Mouse (Mus musculus) CH12.LX (cell line): Measurements from ENCODE around the gene Krt10. TPM values are rescaled to one million over a fixed set of nuclear protein-coding genes. Genes with fewer than 3 reads are reported as not detected.

ENCODE experiments used
- DNase-seq: peaks from one replicate; pipeline ENCODE4 v3.0.0-alpha.2; 2013; ENCODE audit errors: extremely low read depth
- H3K27ac ChIP-seq: 2 replicates; pipeline ENCODE4 v1.5.1; 2012; ENCODE audit warnings: low read depth, mild to moderate bottlenecking, control low read depth, moderate library complexity; ENCODE audit not compliant: insufficient read depth
- H3K27me3 ChIP-seq: replicated peaks from 2 replicates; pipeline ENCODE3; 2012; ENCODE audit warnings: inconsistent platforms
- H3K36me3 ChIP-seq, 2 experiments: replicated peaks in 1 of 2; 2 replicates each; pipeline versions ENCODE3 to v1.6.1; 2012; ENCODE audit warnings: inconsistent platforms in 1 of 2, low read length in 1 of 2, mild to moderate bottlenecking in 1 of 2, mixed read lengths in 1 of 2, moderate library complexity in 1 of 2; ENCODE audit not compliant: control insufficient read depth in 1 of 2, insufficient read depth in 1 of 2
- H3K4me1 ChIP-seq, 2 experiments: 2 replicates each; pipeline ENCODE4 v1.6.1; 2012; ENCODE audit warnings: inconsistent platforms in 1 of 2, moderate library complexity in 1 of 2; ENCODE audit not compliant: insufficient read depth in 2 of 2, control insufficient read depth in 1 of 2
- H3K4me2 ChIP-seq: 2 replicates; pipeline ENCODE4 v1.6.1; 2012; ENCODE audit warnings: low read depth, mild to moderate bottlenecking, control low read depth; ENCODE audit not compliant: poor library complexity, insufficient read depth, severe bottlenecking
- H3K4me3 ChIP-seq, 3 experiments: fragments of 150-350 bp in 1 of 3; sonication (generic) in 1 of 3; replicated peaks in 1 of 3; 2 replicates each; pipeline versions ENCODE3 to v1.5.1; 2011 to 2012; ENCODE audit warnings: low read depth in 2 of 3, low read length in 2 of 3, mild to moderate bottlenecking in 2 of 3, moderate library complexity in 2 of 3, control low read depth in 1 of 3, improper control_type of control experiment in 1 of 3, inconsistent platforms in 1 of 3, mixed read lengths in 1 of 3; ENCODE audit not compliant: poor library complexity in 1 of 3
- H3K79me2 ChIP-seq: replicated peaks from 2 replicates; pipeline ENCODE4 v1.6.1; 2012; ENCODE audit warnings: mild to moderate bottlenecking, moderate library complexity; ENCODE audit not compliant: control insufficient read depth, poor library complexity, insufficient read depth, severe bottlenecking; ENCODE audit errors: extremely low read depth
- H3K9ac ChIP-seq: 2 replicates; pipeline ENCODE4 v1.6.1; 2012; ENCODE audit warnings: low read depth, mild to moderate bottlenecking, control low read depth, moderate library complexity; ENCODE audit not compliant: insufficient read depth
- H3K9me3 ChIP-seq: replicated peaks from 2 replicates; pipeline ENCODE3; 2012; ENCODE audit warnings: low read length, inconsistent platforms, mixed read lengths
- BHLHE40 ChIP-seq: IDR thresholded peaks from 2 replicates; pipeline ENCODE4 v1.6.1; 2011; ENCODE audit warnings: mild to moderate bottlenecking, low read depth, low read length, improper control_type of control experiment
- CHD1 ChIP-seq: IDR thresholded peaks from 2 replicates; pipeline ENCODE4 v1.6.1; 2012; ENCODE audit warnings: low read depth, low read length, improper control_type of control experiment, inconsistent platforms
- CHD2 ChIP-seq: IDR thresholded peaks from 2 replicates; pipeline ENCODE4 v1.6.1; 2011; ENCODE audit warnings: low read length, improper control_type of control experiment
- CTCF ChIP-seq, 2 experiments: IDR thresholded peaks in 1 of 2; conservative IDR thresholded peaks in 1 of 2; 2 replicates each; pipeline ENCODE4 v1.5.1; 2011 to 2012; ENCODE audit warnings: low read depth in 2 of 2, low read length in 2 of 2, improper control_type of control experiment in 1 of 2, inconsistent platforms in 1 of 2, mild to moderate bottlenecking in 1 of 2, moderate library complexity in 1 of 2
- ELF1 ChIP-seq: IDR thresholded peaks from 2 replicates; pipeline ENCODE4 v1.6.1; 2014; ENCODE audit warnings: low read depth, mild to moderate bottlenecking, inconsistent platforms, low read length, improper control_type of control experiment
- ETS1 ChIP-seq: conservative IDR thresholded peaks from 2 replicates; pipeline ENCODE4 v1.6.1; 2012; ENCODE audit warnings: low read depth, mild to moderate bottlenecking, inconsistent platforms, low read length, improper control_type of control experiment, moderate library complexity
- HCFC1 ChIP-seq: IDR thresholded peaks from 2 replicates; pipeline ENCODE4 v1.6.1; 2012; ENCODE audit warnings: low read depth, mild to moderate bottlenecking, inconsistent platforms, low read length, improper control_type of control experiment
- KAT2A ChIP-seq: IDR thresholded peaks from 2 replicates; pipeline ENCODE4 v1.6.1; 2012; ENCODE audit warnings: low read length, improper control_type of control experiment, inconsistent platforms; ENCODE audit not compliant: insufficient replicate concordance
- MXI1 ChIP-seq: IDR thresholded peaks from 2 replicates; pipeline ENCODE4 v1.6.1; 2011; ENCODE audit warnings: mild to moderate bottlenecking, low read depth, low read length, improper control_type of control experiment
- MYC ChIP-seq: IDR thresholded peaks from 2 replicates; pipeline ENCODE4 v1.6.1; 2011; ENCODE audit warnings: low read depth, mild to moderate bottlenecking, improper control_type of control experiment, low read length
- NELFE ChIP-seq: IDR thresholded peaks from 2 replicates; pipeline ENCODE4 v1.6.1; 2011; ENCODE audit warnings: low read depth, low read length, improper control_type of control experiment
- PAX5 ChIP-seq: IDR thresholded peaks from 2 replicates; pipeline ENCODE4 v1.6.1; 2012; ENCODE audit warnings: low read length, inconsistent platforms, mixed read lengths
- POLR2AphosphoS2 ChIP-seq: IDR thresholded peaks from 2 replicates; pipeline ENCODE4 v1.6.1; 2011; ENCODE audit warnings: low read depth, low read length, improper control_type of control experiment
- RAD21 ChIP-seq: IDR thresholded peaks from 2 replicates; pipeline ENCODE4 v1.6.1; 2011; ENCODE audit warnings: low read depth, mild to moderate bottlenecking, low read length, improper control_type of control experiment, moderate library complexity
- RCOR1 ChIP-seq: conservative IDR thresholded peaks from 2 replicates; pipeline ENCODE4 v1.6.1; 2012; ENCODE audit warnings: low read depth, mild to moderate bottlenecking, inconsistent platforms, low read length, improper control_type of control experiment
- SIN3A ChIP-seq: IDR thresholded peaks from 2 replicates; pipeline ENCODE4 v1.6.1; 2012; ENCODE audit warnings: low read length, improper control_type of control experiment, inconsistent platforms
- SMC3 ChIP-seq: IDR thresholded peaks from 2 replicates; pipeline ENCODE4 v1.6.1; 2011; ENCODE audit warnings: low read depth, low read length, improper control_type of control experiment
- TCF12 ChIP-seq: IDR thresholded peaks from 2 replicates; pipeline ENCODE4 v1.6.1; 2014; ENCODE audit warnings: low read depth, mild to moderate bottlenecking, inconsistent platforms, low read length, improper control_type of control experiment
- UBTF ChIP-seq: IDR thresholded peaks from 2 replicates; pipeline ENCODE4 v1.6.1; 2012; ENCODE audit warnings: low read depth, mild to moderate bottlenecking, inconsistent platforms, low read length, improper control_type of control experiment, moderate library complexity
- USF2 ChIP-seq: conservative IDR thresholded peaks from 2 replicates; pipeline ENCODE4 v1.6.1; 2011; ENCODE audit warnings: low read depth, low read length, improper control_type of control experiment
- ZC3H11A ChIP-seq: IDR thresholded peaks from 2 replicates; pipeline ENCODE4 v1.6.1; 2012; ENCODE audit warnings: low read depth, mild to moderate bottlenecking, inconsistent platforms, low read length, improper control_type of control experiment
- ZKSCAN1 ChIP-seq: IDR thresholded peaks from 2 replicates; pipeline ENCODE4 v1.6.1; 2012; ENCODE audit warnings: low read depth, inconsistent platforms, low read length, improper control_type of control experiment, borderline replicate concordance
- dilution Hi-C: fragments of 300-500 bp; cut with MboI; formaldehyde crosslinking; loops from 2 replicates; pipeline ENCODE4 v1.14.3; 2020; ENCODE audit warnings: low sequenced_read_pairs; ENCODE audit not compliant: extremely low pct_unique_long_range_greater_than_20kb, extremely low pct_ligation_motif_present
- in situ Hi-C: fragments of 300-500 bp; cut with MboI; formaldehyde crosslinking; loops from 3 replicates; pipeline ENCODE4 v1.14.3; 2019; ENCODE audit warnings: low sequenced_read_pairs, low pct_ligation_motif_present, low pct_unique_long_range_greater_than_20kb, mixed read lengths
- polyA plus RNA-seq: library from polyadenylated mRNA; unstranded; fragments of >175 nt; gene quantifications from 2 replicates; pipeline ENCODE4 v1.2.1, GENCODE M21; 2012; ENCODE audit warnings: low read depth; ENCODE audit not compliant: insufficient read length
- total RNA-seq, 2 experiments: library from RNA; depleted of rRNA; stranded (reverse); fragments of 300-350 nt in 1 of 2; fragments of >200 nt in 1 of 2; gene quantifications; 2 replicates each; pipeline ENCODE4 v1.2.3; 2012 to 2014

Gene Krt10
- total and polyA plus RNA-seq, 3 experiments: 3.0 to 12.2 (median 9.0) TPM

- TF ChIP-seq CHD2: no peak
- TF ChIP-seq MYC: no peak
- TF ChIP-seq RAD21: no peak
- no peak for TF ChIP-seq PAX5
- no peak for TF ChIP-seq SIN3A
- TF ChIP-seq RCOR1: no peak
- TF ChIP-seq MXI1: no peak
- no peak for TF ChIP-seq POLR2AphosphoS2
- TF ChIP-seq ZKSCAN1: no peak
- TF ChIP-seq ETS1: no peak
- no peak for TF ChIP-seq KAT2A
- TF ChIP-seq CTCF (conservative IDR thresholded peaks at IDR 0.05 in 1 of 2, IDR thresholded peaks at IDR 0.05 in 1 of 2; ENCODE audit: low read depth in 2 of 2, low read length in 2 of 2): no peak
- no peak for DNase-seq
- H3K9ac ChIP-seq: no peak within 1 kb of the TSS
- H3K9me3 ChIP-seq: no peaks in the 10 kb centered on the region
- dilution Hi-C loops: no loop called here
- H3K27me3 ChIP-seq: peaks cover 90% of the 10 kb centered on the region
- no peak within 1 kb of the TSS for H3K4me2 ChIP-seq
- no peaks in the 10 kb centered on the region for H3K79me2 ChIP-seq
- H3K4me1 ChIP-seq: no peaks in the 10 kb centered on the region
- no peaks in the 10 kb centered on the region for H3K36me3 ChIP-seq
- no peak within 1 kb of the TSS for H3K4me3 ChIP-seq
- in situ Hi-C loops: no loop called here
- H3K27ac ChIP-seq: no peak within 1 kb of the TSS
These were observed 33.0 kb upstream of the Krt10 start, which contains the start of gene Krt12 for GRCm38 (mm10) chr11:99422159-99422558. Krt12 (minus strand) TSS chr11:99422259.

GRCm38 (mm10) chr11:99420586-99420985 is 31.4 kb upstream of the Krt10 start:
- Histone ChIP-seq H3K4me1 (no peaks in the 10 kb centered on the region), H3K4me2 (no peak overlapping the region), H3K27me3 (peaks cover 94% of the 10 kb centered on the region), H3K79me2 (no peaks in the 10 kb centered on the region), H3K9ac (no peak overlapping the region), H3K27ac (no peak overlapping the region), H3K9me3 (no peaks in the 10 kb centered on the region), H3K4me3 (no peak overlapping the region), H3K36me3 (no peaks in the 10 kb centered on the region)
- in situ Hi-C loops (no loop called here), dilution Hi-C loops (no loop called here)
- no peak for DNase-seq
- TF ChIP-seq BHLHE40 (no peak), ZKSCAN1 (no peak), NELFE (no peak), KAT2A (no peak), CHD1 (no peak), ZC3H11A (no peak), USF2 (no peak), SMC3 (no peak), HCFC1 (no peak), TCF12 (no peak), UBTF (no peak), PAX5 (no peak), ELF1 (no peak)
